Mouse (Mus musculus) heart, postnatal 0 days (tissue): ENCODE data around the gene Mdh1b. TPM values are rescaled to one million over a fixed set of nuclear protein-coding genes. Genes with fewer than 3 reads are reported as not detected.

Experiments
- ATAC-seq: fragments of 200-750 bp; cut with Nextera tagmentation; 2 replicates; pipeline ENCODE4 v1.8.0; 2017; ENCODE audit warnings: low read depth, moderate number of reproducible peaks, moderate library complexity; ENCODE audit not compliant: insufficient read depth
- DNase-seq: peaks from one replicate; pipeline ENCODE4 v3.0.0-alpha.2; 2016; ENCODE audit warnings: low spot score
- H3K27ac ChIP-seq: fragments of 300-500 bp; sonication (generic); 2 replicates; pipeline ENCODE4 v1.5.1; 2014; ENCODE audit warnings: low read depth, mild to moderate bottlenecking
- H3K27me3 ChIP-seq: fragments of 300-500 bp; sonication (generic); 2 replicates; pipeline ENCODE4 v1.6.1; 2014; ENCODE audit warnings: low read length, mixed read lengths; ENCODE audit not compliant: control insufficient read depth, insufficient read depth
- H3K36me3 ChIP-seq: fragments of 300-500 bp; sonication (generic); replicated peaks from 2 replicates; pipeline ENCODE4 v1.6.1; 2014; ENCODE audit warnings: low read length, mixed read lengths; ENCODE audit not compliant: control insufficient read depth, insufficient read depth
- H3K4me1 ChIP-seq: fragments of 300-500 bp; sonication (generic); 2 replicates; pipeline ENCODE4 v1.6.1; 2014; ENCODE audit warnings: antibody characterized with exemption; ENCODE audit not compliant: control insufficient read depth, insufficient read depth
- H3K4me2 ChIP-seq: fragments of 300-500 bp; sonication (generic); 2 replicates; pipeline ENCODE4 v1.6.1; 2014; ENCODE audit warnings: low read depth, mild to moderate bottlenecking, low read length, moderate library complexity
- H3K4me3 ChIP-seq: fragments of 300-500 bp; sonication (generic); 2 replicates; pipeline ENCODE4 v1.5.1; 2014; ENCODE audit warnings: low read depth, low read length
- H3K9ac ChIP-seq: fragments of 300-500 bp; sonication (generic); replicated peaks from 2 replicates; pipeline ENCODE4 v1.6.1; 2014; ENCODE audit warnings: low read depth, low read length, mixed read lengths
- H3K9me3 ChIP-seq: fragments of 300-500 bp; sonication (generic); replicated peaks from 2 replicates; pipeline ENCODE4 v1.6.1; 2016; ENCODE audit warnings: low read length; ENCODE audit not compliant: control insufficient read depth
- CTCF ChIP-seq: IDR thresholded peaks from 2 replicates; pipeline ENCODE4 v1.5.1; 2016; ENCODE audit warnings: antibody characterized with exemption, control low read depth, low read depth
- EP300 ChIP-seq: IDR thresholded peaks from 2 replicates; pipeline ENCODE4 v1.6.1; 2016; ENCODE audit warnings: antibody characterized with exemption, low read depth
- WGBS: fragments of 180-500 bp; shearing (Covaris S2); extraction: QIAGEN DNeasy Blood & Tissue Kit; methylation state at CpG from one replicate; pipeline ENCODE4 v1.1.7; 2014; 5-methylcytosine and 5-hydroxymethylcytosine counted together
- polyA plus RNA-seq: library from polyadenylated mRNA; unstranded; fragments of >200 nt; fragmentation: Nextera tagmentation; extraction: Ambion mirVana; gene quantifications from 2 replicates; pipeline ENCODE4 v1.2.1, GENCODE M21; 2015
- total RNA-seq: library from RNA; depleted of rRNA; stranded (reverse); fragments of >200 nt; gene quantifications from 2 replicates; pipeline ENCODE4 v1.2.3, GENCODE M21; 2014; ENCODE audit warnings: low replicate concordance

The Mdh1b gene
- total and polyA plus RNA-seq, 2 experiments from 2014 or later: not detected

DNA sequence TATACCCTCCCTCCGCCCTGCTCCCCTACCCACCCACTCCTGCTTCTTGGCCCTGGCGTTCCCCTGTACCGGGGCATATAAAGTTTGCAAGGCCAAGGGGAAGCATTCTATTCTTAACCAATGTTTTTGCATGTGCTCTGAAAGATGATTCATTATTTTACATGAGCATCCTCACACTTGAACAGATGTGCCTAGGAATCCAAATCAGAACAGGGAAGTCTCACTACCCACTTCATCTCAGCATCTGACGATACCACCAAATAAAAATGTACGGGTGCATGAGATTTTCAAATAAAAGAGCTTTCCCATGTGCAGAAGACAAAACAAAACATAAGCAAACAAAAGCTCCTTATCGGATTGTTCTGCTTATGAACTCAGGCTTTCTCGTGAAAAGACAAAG, 10.0 kb downstream of the Mdh1b start:
- H3K4me2 ChIP-seq: no peak overlapping the region
- 71% methylated on average over 7 of the region's 7 CpGs for WGBS
- no peaks in the 10 kb centered on the region for H3K36me3 ChIP-seq
- TF ChIP-seq EP300 (no peak), CTCF (no peak)
- H3K4me3 ChIP-seq: no peak overlapping the region
- DNase-seq (no peak), ATAC-seq (no peak)
- no peaks in the 10 kb centered on the region for H3K27me3 ChIP-seq
- H3K27ac ChIP-seq: no peak overlapping the region
- no peak overlapping the region for H3K9ac ChIP-seq
- no peaks in the 10 kb centered on the region for H3K9me3 ChIP-seq
- H3K4me1 ChIP-seq: no peaks in the 10 kb centered on the region

- H3K27me3 ChIP-seq: no peaks in the 10 kb centered on the region
- TF ChIP-seq CTCF (no peak), EP300 (no peak)
- H3K36me3 ChIP-seq: no peaks in the 10 kb centered on the region
- no peaks in the 10 kb centered on the region for H3K4me1 ChIP-seq
- H3K27ac ChIP-seq: no peak overlapping the region
- WGBS: 56% methylated on average over 3 of the region's 3 CpGs
- no peaks in the 10 kb centered on the region for H3K9me3 ChIP-seq
- no peak overlapping the region for H3K9ac ChIP-seq
- no peak overlapping the region for H3K4me3 ChIP-seq
- ATAC-seq (no peak), DNase-seq (no peak)
- H3K4me2 ChIP-seq: no peak overlapping the region
Measured at GRCm38 (mm10) chr1:63708876-63709275, 21.2 kb downstream of the Mdh1b start.

DNA sequence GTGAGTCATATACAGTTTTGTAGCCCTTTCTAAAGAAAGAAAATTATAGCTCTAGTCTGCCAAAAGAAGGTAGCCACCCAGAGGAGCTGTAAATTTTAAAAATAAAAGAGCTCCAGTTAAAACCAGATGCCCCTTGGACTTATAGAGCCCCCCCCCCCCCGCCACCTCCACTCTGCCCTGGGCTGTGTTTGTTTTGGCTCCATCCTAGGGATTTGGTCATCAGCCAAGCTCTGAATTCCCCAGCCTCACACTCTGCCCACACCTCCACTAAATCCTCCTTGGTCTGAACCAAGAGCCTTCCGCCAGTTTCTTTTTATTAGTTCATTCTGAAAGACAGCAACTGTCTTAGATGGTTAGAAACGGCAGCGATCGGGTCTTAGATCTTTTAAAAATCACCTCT, 24.4 kb downstream of the Mdh1b start:
- no peak for TF ChIP-seq CTCF
- no peak for TF ChIP-seq EP300
- no peak for DNase-seq
- ATAC-seq: no peak
- Histone ChIP-seq H3K9ac (no peak overlapping the region), H3K4me2 (peak overlapping the region; percentile 12; the same call in 1 of the 2 replicates), H3K4me1 (no peaks in the 10 kb centered on the region), H3K4me3 (no peak overlapping the region), H3K27ac (no peak overlapping the region), H3K27me3 (no peaks in the 10 kb centered on the region), H3K36me3 (no peaks in the 10 kb centered on the region), H3K9me3 (no peaks in the 10 kb centered on the region)
- WGBS: 46% methylated on average over 5 of the region's 5 CpGs

DNA sequence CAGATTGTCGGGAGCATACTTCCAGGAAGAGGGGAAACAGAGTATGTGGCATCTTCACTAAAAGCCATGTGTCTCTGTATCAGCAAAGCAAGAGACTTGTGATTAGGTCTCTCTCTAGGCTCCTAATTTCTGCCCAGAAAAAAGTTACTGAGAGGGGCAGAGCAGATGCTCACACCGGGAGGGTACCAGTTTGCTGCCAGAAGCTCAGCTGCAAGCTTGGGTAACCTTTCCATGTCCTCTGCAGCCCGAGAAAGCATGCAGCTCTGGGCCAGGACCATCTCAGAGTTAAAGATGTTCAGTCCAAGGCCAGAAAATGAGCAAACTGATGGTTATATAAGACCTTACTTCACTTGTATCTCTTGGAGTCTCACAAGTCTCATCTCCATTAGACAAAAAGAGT, 33.3 kb downstream of the Mdh1b start:
- 70% methylated on average over 3 of the region's 3 CpGs for WGBS
- Histone ChIP-seq H3K27me3 (no peaks in the 10 kb centered on the region), H3K4me1 (no peaks in the 10 kb centered on the region), H3K4me3 (no peak overlapping the region), H3K9me3 (no peaks in the 10 kb centered on the region), H3K27ac (no peak overlapping the region), H3K36me3 (no peaks in the 10 kb centered on the region), H3K9ac (no peak overlapping the region), H3K4me2 (no peak overlapping the region)
- DNase-seq (no peak), ATAC-seq (no peak)
- TF ChIP-seq CTCF (no peak), EP300 (no peak)

- ATAC-seq: no peak
Measured at GRCm38 (mm10) chr1:63686827-63687226, 43.3 kb downstream of the Mdh1b start, which contains the start of gene Dytn. TSS of gene Dytn (minus strand) at chr1:63686927.

DNA sequence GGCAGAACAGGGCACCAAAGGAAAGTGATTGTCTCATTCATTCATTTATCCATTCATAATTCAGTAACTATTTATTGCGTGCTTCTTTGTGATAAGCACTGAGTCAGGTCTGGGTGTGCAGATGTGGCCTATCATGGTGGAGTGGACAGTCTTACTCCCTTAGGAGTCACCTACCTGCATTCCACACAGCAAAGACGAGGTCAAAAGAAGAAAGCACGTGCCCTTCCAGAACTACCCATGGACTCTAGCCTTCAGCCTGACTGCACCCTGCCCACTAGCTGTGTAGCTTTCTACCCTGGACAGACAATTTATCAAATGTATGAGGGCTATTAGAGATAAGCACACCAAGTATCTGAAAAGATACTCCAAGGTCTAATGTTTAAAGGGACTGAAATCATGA, 54.1 kb downstream of the Mdh1b start:
- no peak for DNase-seq
- Histone ChIP-seq H3K36me3 (no peaks in the 10 kb centered on the region), H3K27ac (no peak overlapping the region), H3K4me2 (no peak overlapping the region), H3K9me3 (no peaks in the 10 kb centered on the region), H3K4me3 (no peak overlapping the region), H3K27me3 (no peaks in the 10 kb centered on the region), H3K9ac (no peak overlapping the region), H3K4me1 (no peaks in the 10 kb centered on the region)
- TF ChIP-seq CTCF (no peak), EP300 (no peak)
- WGBS: 79% methylated on average over 3 of the region's 3 CpGs
- ATAC-seq: no peak

More at GRCm38 (mm10) chr1:63686827-63687226, 43.3 kb downstream of the Mdh1b start, which contains the start of gene Dytn:
- 73% methylated on average over 4 of the region's 4 CpGs for WGBS
- Histone ChIP-seq H3K36me3 (no peaks in the 10 kb centered on the region), H3K27me3 (no peaks in the 10 kb centered on the region), H3K9ac (no peak within 1 kb of the TSS), H3K9me3 (no peaks in the 10 kb centered on the region), H3K4me1 (no peaks in the 10 kb centered on the region), H3K4me2 (no peak within 1 kb of the TSS), H3K27ac (no peak within 1 kb of the TSS), H3K4me3 (no peak within 1 kb of the TSS)
- DNase-seq: no peak
- TF ChIP-seq CTCF (no peak), EP300 (no peak)
